In genomic region chr12:49887246-49887645, GRCm38 (mm10) we compare ENCODE assay signal across 23 mouse cellular contexts.
DNase-seq lines count a peak whose midpoint lies in the region; ATAC-seq and TF ChIP-seq lines count a peak whose summit lies in the region.
"Had no signal": no experiment of that assay in that cellular context is flagged by ENCODE, and none has a peak within 500 bp of the region (broad histone marks: within the 10 kb centered on the region; RNA-seq: fewer than 3 reads in every experiment).

No protein-coding gene starts in this region.

- no peak for ATAC-seq in forebrain, embryonic 14.5 days

- H3K9me3 ChIP-seq in forebrain, embryonic 14.5 days (replicated peaks; ENCODE audit: control insufficient read depth, low read length): no peaks in the 10 kb centered on the region
- H3K9me3 ChIP-seq in forebrain, embryonic 10.5 days: no peaks in the 10 kb centered on the region
- H3K9me3 ChIP-seq: heart, embryonic 13.5 days; limb, embryonic 12.5 days; liver, embryonic 13.5 days; midbrain, embryonic 10.5 days had no signal

- no peak for TF ChIP-seq CTCF in brain, embryonic 14.5 days (IDR thresholded peaks at IDR 0.05; ENCODE audit: borderline replicate concordance, extremely low read depth, insufficient read depth, insufficient read length)

- H3K36me3 ChIP-seq in forebrain, embryonic 14.5 days (ENCODE audit: control insufficient read depth, insufficient read depth, low read length): no peaks in the 10 kb centered on the region
- no peaks in the 10 kb centered on the region for H3K36me3 ChIP-seq in forebrain, embryonic 10.5 days (replicated peaks)
- H3K36me3 ChIP-seq: heart, embryonic 13.5 days; limb, embryonic 12.5 days; liver, embryonic 13.5 days; midbrain, embryonic 10.5 days had no signal

- H3K9ac ChIP-seq in forebrain, embryonic 14.5 days (ENCODE audit: low read length): no peak overlapping the region
- H3K9ac ChIP-seq: heart, embryonic 13.5 days; hindbrain, embryonic 14.5 days; limb, embryonic 12.5 days; liver, embryonic 13.5 days had no signal

- no peak for TF ChIP-seq POLR2A in brain, embryonic 14.5 days (IDR thresholded peaks at IDR 0.05; ENCODE audit: borderline replicate concordance, extremely low read depth, insufficient read depth, insufficient read length, poor library complexity, severe bottlenecking)

- intact Hi-C loops in gastrocnemius, postnatal 36 days (cut with DNase I): no loop called here
- intact Hi-C loops in gastrocnemius, postnatal 14 days (cut with DNase I; ENCODE audit: low total_unique reads): no loop called here

- H3K4me3 ChIP-seq in forebrain, embryonic 14.5 days (ENCODE audit: low read depth, low read length): no peak overlapping the region
- H3K4me3 ChIP-seq in forebrain, embryonic 10.5 days: no peak overlapping the region
- H3K4me3 ChIP-seq: gastrocnemius, adult 2 months; heart, embryonic 13.5 days; limb, embryonic 12.5 days; liver, embryonic 13.5 days; midbrain, embryonic 10.5 days had no signal

- H3K27ac ChIP-seq in forebrain, embryonic 14.5 days (ENCODE audit: low read depth, low read length): no peak overlapping the region
- no peak overlapping the region for H3K27ac ChIP-seq in forebrain, embryonic 10.5 days
- H3K27ac ChIP-seq: gastrocnemius, adult 2 months; heart, embryonic 13.5 days; hindbrain, embryonic 14.5 days; limb, embryonic 12.5 days; liver, embryonic 13.5 days; macrophage; midbrain, embryonic 10.5 days had no signal

- no peak overlapping the region for H3K4me2 ChIP-seq in forebrain, embryonic 14.5 days (ENCODE audit: low read length)
- H3K4me2 ChIP-seq: heart, embryonic 13.5 days; hindbrain, embryonic 14.5 days; limb, embryonic 12.5 days; liver, embryonic 13.5 days had no signal

- H3K4me1 ChIP-seq in forebrain, embryonic 14.5 days (ENCODE audit: control insufficient read depth, insufficient read depth, low read length): no peaks in the 10 kb centered on the region
- no peaks in the 10 kb centered on the region for H3K4me1 ChIP-seq in forebrain, embryonic 10.5 days
- H3K4me1 ChIP-seq: heart, embryonic 13.5 days; limb, embryonic 12.5 days; liver, embryonic 13.5 days; midbrain, embryonic 10.5 days had no signal

- WGBS in forebrain, embryonic 14.5 days: 88% methylated on average over 2 of the region's 2 CpGs
- WGBS in forebrain, embryonic 10.5 days: 89% methylated on average over 2 of the region's 2 CpGs

- peak; percentile 15 for DNase-seq in forebrain, embryonic 14.5 days (ENCODE audit: low spot score)
- DNase-seq in forebrain, embryonic 10.5 days (ENCODE audit: extremely low spot score, low spot score): no peak
- DNase-seq in 3134 (ENCODE audit: extremely low read depth, insufficient read length, low spot score): peak; percentile 1
- peak; percentile 18 for DNase-seq in brain, embryonic 14.5 days (ENCODE audit: low read depth)
- peak; percentile 29 for DNase-seq in layer of hippocampus, adult 9-11 months
- DNase-seq in cerebellum, adult 18-20 months: no peak
- no peak for DNase-seq in gastrocnemius, postnatal 36 days
- DNase-seq in gastrocnemius, postnatal 14 days: no peak
- DNase-seq: cerebellum, postnatal 10 days; gastrocnemius, adult 2 months; heart, adult 18-20 months; heart, postnatal 36 days; kidney, adult 9 months; kidney, postnatal 36 days; liver, embryonic 13.5 days; spleen, adult 18-20 months; thymus, adult 18-20 months had no signal

- H3K27me3 ChIP-seq in forebrain, embryonic 14.5 days (replicated peaks; ENCODE audit: control insufficient read depth, insufficient read depth, low read length): no peaks in the 10 kb centered on the region
- no peaks in the 10 kb centered on the region for H3K27me3 ChIP-seq in forebrain, embryonic 10.5 days (ENCODE audit: poor library complexity, severe bottlenecking)
- H3K27me3 ChIP-seq: CH12.LX; heart, embryonic 13.5 days; limb, embryonic 12.5 days; liver, embryonic 13.5 days had no signal

Comparison
In these comparisons a context has a peak if more than half of its experiments do, and no peak if none do; other contexts are left out.
1. DNase-seq: peak in forebrain, embryonic 14.5 days (single experiment), 3134 (single experiment), brain, embryonic 14.5 days (single experiment) and layer of hippocampus, adult 9-11 months (single experiment); none in forebrain, embryonic 10.5 days (single experiment), cerebellum, adult 18-20 months (0 of 2), gastrocnemius, postnatal 36 days (0 of 2) and gastrocnemius, postnatal 14 days (single experiment).